Mouse (Mus musculus) intestine, embryonic 14.5 days (tissue): ENCODE measurements around the gene Acat3. TPM values are rescaled to one million over a fixed set of nuclear protein-coding genes. Genes with fewer than 3 reads are reported as not detected.
"Not testable (repeated sequence)": the region's sequence is repeated elsewhere in the genome, so short reads cannot be mapped to it uniquely, and the experiment has no call there.

ENCODE experiments used
- ATAC-seq: fragments of 200-750 bp; cut with Nextera tagmentation; replicated peaks from 2 replicates; pipeline ENCODE4 v1.8.0; 2017; ENCODE audit warnings: low read depth, moderate number of reproducible peaks, moderate TSS enrichment, moderate library complexity; ENCODE audit not compliant: low FRiP score, low TSS enrichment
- DNase-seq: peaks from one replicate; pipeline ENCODE4 v3.0.0-alpha.2; 2018; ENCODE audit warnings: low spot score
- H3K27ac ChIP-seq: fragments of 300-500 bp; sonication (generic); 2 replicates; pipeline ENCODE4 v1.5.1; 2014; ENCODE audit warnings: low read depth, mild to moderate bottlenecking, control low read depth
- H3K27me3 ChIP-seq: fragments of 300-500 bp; sonication (generic); replicated peaks from 2 replicates; pipeline ENCODE4 v1.6.1; 2014; ENCODE audit warnings: low read length, control low read depth; ENCODE audit not compliant: control insufficient read depth, insufficient read depth
- H3K36me3 ChIP-seq: fragments of 300-500 bp; sonication (generic); 2 replicates; pipeline ENCODE4 v1.6.1; 2014; ENCODE audit warnings: low read length, control low read depth; ENCODE audit not compliant: control insufficient read depth, insufficient read depth
- H3K4me1 ChIP-seq: fragments of 300-500 bp; sonication (generic); replicated peaks from 2 replicates; pipeline ENCODE4 v1.6.1; 2014; ENCODE audit warnings: low read length, control low read depth, mixed read lengths; ENCODE audit not compliant: control insufficient read depth, insufficient read depth
- H3K4me2 ChIP-seq: fragments of 300-500 bp; sonication (generic); 2 replicates; pipeline ENCODE4 v1.6.1; 2014; ENCODE audit warnings: low read length
- H3K4me3 ChIP-seq: fragments of 300-500 bp; sonication (generic); 2 replicates; pipeline ENCODE4 v1.5.1; 2014; ENCODE audit warnings: low read depth, low read length, control low read depth, mixed read lengths
- H3K9ac ChIP-seq: fragments of 300-500 bp; sonication (generic); 2 replicates; pipeline ENCODE4 v1.6.1; 2014; ENCODE audit warnings: mild to moderate bottlenecking, low read length
- H3K9me3 ChIP-seq: fragments of 300-500 bp; sonication (generic); 2 replicates; pipeline ENCODE4 v1.6.1; 2016; ENCODE audit warnings: low read length, control low read depth; ENCODE audit not compliant: control insufficient read depth
- WGBS: fragments of 180-500 bp; shearing (Covaris S2); extraction: QIAGEN DNeasy Blood & Tissue Kit; methylation state at CpG from one replicate; pipeline ENCODE4 v1.1.7; 2014; 5-methylcytosine and 5-hydroxymethylcytosine counted together
- polyA plus RNA-seq: library from polyadenylated mRNA; unstranded; fragments of >200 nt; fragmentation: Nextera tagmentation; extraction: Ambion mirVana; gene quantifications from 2 replicates; pipeline ENCODE4 v1.2.1, GENCODE M21; 2014

Gene Acat3
- polyA plus RNA-seq, 1 experiment from 2014 or later, result 0.81 TPM

DNA sequence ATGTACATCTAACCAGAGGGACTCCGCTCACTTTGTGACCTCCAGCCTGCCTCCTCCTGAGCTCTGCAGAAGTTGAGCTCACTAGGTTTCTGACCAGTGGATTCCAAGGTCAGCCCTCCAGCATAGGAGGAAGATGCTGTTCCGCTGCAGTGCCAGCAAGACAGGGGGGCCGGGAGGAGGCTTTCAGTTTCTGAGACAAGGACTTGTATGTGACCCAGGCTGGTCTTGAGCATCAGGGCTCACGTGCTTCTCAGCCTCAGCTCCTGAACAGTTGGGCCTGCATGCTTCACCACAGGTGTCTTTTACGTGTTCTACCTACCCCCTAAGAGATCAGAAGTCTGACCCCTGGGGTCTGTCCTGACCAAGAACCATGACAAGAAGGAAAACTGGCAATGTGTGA is 8.8 kb downstream of the Acat3 start:
- H3K4me2 ChIP-seq, H3K36me3 ChIP-seq, ATAC-seq, H3K4me1 ChIP-seq, DNase-seq, H3K9me3 ChIP-seq, H3K27ac ChIP-seq, H3K27me3 ChIP-seq, H3K4me3 ChIP-seq, H3K9ac ChIP-seq: not testable (repeated sequence)
- WGBS, result 84% methylated on average over 5 of the region's 5 CpGs

DNA sequence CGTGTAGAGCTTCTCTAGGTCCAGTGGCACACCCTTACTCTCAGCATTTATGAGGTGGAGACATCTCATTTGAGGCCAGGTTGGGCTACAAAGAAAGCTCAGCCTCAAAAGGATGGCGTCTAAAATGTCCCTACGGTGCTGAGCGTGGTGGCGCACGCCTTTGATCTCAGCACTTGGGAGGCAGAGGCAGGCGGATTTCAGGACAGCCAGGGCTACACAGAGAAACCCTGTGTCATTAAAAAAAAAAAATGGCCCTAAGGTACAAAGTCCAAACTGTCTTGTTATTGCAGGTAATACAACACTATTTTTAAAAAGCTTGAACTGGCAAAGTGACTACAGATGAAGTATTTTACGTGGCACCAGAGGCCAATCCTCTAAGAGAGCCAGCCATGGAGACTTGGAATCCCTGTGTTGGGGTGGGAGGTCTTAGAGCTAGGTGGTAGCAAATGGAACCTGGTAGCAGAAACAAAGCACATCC is 14.7 kb downstream of the Acat3 start:
- H3K4me1 ChIP-seq, result no peaks in the 10 kb centered on the region
- 88% methylated on average over 8 of the region's 8 CpGs for WGBS
- H3K4me3 ChIP-seq, result no peak overlapping the region
- no peak overlapping the region for H3K4me2 ChIP-seq
- H3K27ac ChIP-seq, result no peak overlapping the region
- DNase-seq (no peak), ATAC-seq (no peak)
- no peaks in the 10 kb centered on the region for H3K9me3 ChIP-seq
- H3K9ac ChIP-seq, result no peak overlapping the region
- H3K27me3 ChIP-seq, result no peaks in the 10 kb centered on the region
- H3K36me3 ChIP-seq, result peaks cover 59% of the 10 kb centered on the region

DNA sequence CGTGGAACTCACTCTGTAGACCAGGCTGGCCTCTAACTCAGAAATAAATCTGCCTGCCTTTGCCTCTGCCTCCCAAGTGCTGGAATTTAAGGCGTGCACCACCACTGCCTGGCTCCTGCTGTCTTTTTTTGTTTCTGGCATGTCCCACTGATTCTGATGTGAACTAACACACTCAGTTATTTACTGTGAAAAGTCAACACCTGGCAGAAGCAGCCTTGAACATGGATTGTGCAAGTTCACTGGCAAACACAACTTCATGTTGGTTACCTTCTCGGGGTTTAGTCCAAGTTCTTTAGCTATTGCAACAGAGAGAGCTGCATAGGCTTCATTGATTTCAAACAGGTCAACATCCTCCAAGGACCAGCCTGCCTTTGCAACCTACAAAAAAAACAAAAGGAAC is 15.4 kb downstream of the Acat3 start:
- Histone ChIP-seq H3K9ac (no peak overlapping the region), H3K4me2 (no peak overlapping the region), H3K36me3 (peaks cover 67% of the 10 kb centered on the region), H3K4me1 (no peaks in the 10 kb centered on the region), H3K27me3 (no peaks in the 10 kb centered on the region), H3K27ac (no peak overlapping the region), H3K4me3 (no peak overlapping the region), H3K9me3 (no peaks in the 10 kb centered on the region)
- no peak for ATAC-seq
- DNase-seq, result no peak
- 91% methylated on average over 3 of the region's 3 CpGs for WGBS

DNA sequence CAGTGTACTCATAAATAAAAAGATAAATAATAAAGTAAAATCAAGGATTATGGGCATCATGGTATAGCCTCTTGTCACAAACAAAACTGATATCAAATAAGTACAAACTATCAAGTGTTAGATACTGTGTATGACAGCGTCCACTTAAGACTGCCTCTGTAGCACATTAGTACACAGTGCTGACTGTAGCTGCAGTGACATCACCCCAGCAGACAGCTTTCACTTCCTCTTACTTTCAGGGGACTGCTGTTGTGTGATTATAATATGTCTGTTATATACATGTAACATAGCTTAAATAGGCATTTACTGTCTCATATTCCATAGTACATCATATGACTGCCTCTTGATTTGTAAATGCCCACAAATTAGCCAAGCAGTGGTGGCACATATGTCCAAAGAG is 19.3 kb downstream of the Acat3 start:
- DNase-seq (no peak), ATAC-seq (no peak)
- peaks cover 7% of the 10 kb centered on the region; the same call in 1 of the 2 replicates for H3K4me1 ChIP-seq
- H3K9me3 ChIP-seq, result no peaks in the 10 kb centered on the region
- peaks cover 78% of the 10 kb centered on the region for H3K36me3 ChIP-seq
- H3K27ac ChIP-seq, result no peak overlapping the region
- no peak overlapping the region for H3K9ac ChIP-seq
- WGBS, result 100% methylated on average over 1 of the region's 1 CpGs
- no peak overlapping the region for H3K4me2 ChIP-seq
- no peak overlapping the region for H3K4me3 ChIP-seq
- no peaks in the 10 kb centered on the region for H3K27me3 ChIP-seq

DNA sequence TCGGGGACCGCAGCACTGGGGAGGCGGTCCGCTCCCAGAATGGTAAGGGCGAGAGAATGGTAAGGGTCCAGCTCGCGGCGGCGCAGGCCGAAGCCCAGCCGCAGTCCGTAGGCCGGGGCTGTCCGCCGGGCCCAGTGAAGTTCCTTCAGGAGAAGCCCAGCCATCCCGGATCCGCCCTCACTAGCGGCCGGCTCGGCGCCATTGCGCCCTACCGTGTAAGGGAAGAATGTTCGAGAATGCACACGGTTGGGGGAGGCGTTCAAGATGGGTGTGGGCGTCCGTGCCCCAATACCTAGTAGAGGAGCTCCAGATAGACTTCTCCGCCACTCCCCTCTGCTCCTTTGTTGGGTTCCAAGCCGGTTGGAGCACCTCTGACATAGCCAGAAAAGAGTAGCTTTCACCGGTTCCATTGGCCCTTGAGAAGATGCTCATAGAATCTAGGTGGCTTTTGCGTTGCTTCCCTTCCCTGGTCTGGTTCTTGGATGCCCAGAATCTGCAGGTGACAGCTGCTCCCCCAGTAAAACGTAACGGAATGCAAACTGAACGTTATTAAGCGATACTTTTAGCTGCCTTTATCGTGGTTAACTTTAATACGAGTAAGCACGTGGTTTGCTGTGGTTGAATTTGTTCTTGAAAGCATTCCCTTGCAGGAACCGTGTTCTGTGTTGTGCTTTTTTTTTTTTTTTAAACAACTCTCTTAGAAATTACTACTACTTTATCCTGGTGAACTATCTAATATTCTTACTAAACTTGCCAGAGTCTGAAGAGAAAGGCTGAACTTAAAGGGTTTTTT is 23.6 kb downstream of the Acat3 start:
- Histone ChIP-seq H3K4me3 (peak overlapping the region; percentile 76), H3K36me3 (peaks cover 59% of the 10 kb centered on the region), H3K27ac (peak overlapping the region; percentile 79), H3K4me2 (peak overlapping the region; percentile 75), H3K27me3 (no peaks in the 10 kb centered on the region), H3K4me1 (peaks cover 10% of the 10 kb centered on the region; the same call in 1 of the 2 replicates), H3K9ac (peak overlapping the region; percentile 90), H3K9me3 (no peaks in the 10 kb centered on the region)
- WGBS, result under 1% methylated on average over 40 of the region's 40 CpGs
- DNase-seq (no peak), ATAC-seq (peak; percentile 67)

DNA sequence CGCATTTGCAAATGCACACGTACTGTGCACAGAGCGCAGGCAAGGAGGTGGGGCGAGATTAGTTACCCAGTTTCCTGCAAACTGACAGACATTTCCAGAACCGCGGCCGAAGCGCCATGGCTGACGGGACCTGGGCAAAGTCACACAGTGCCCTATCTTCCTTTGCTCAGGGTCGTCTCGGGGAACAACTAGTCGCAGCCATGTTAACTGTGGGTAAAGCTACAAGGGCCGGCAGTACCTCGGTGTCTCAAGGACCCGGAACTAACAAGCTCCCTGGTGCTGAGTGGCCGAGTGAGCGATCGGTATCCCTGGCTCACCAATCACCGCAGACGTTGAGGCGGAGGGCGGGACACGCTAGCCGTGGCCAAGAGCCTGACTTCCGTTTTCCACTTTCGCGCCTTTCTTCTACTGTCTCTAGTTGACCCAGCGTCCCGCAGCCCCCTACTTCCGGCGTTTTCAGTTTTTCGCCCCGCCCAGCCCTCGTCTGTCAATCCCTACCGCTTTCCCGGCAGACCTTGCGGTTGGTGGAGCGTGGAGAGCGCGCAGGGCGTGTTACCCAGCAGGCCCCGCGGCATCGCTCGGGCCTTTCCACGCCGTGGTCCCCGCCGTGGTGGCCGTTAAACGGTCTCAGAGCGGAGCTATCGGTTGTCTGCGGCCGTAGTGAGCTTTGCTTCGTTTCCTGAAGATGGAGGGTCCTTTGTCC is 24.4 kb downstream of the Acat3 start, which contains the start of gene Mrpl18:
TSS of gene Mrpl18 (minus strand) at position 465 of the 703 bp plus-strand sequence.
- WGBS, result under 1% methylated on average over 56 of the region's 56 CpGs
- H3K4me1 ChIP-seq, result peaks cover 10% of the 10 kb centered on the region; the same call in 1 of the 2 replicates
- H3K4me3 ChIP-seq, result peak within 1 kb of the TSS; percentile 76
- no peaks in the 10 kb centered on the region for H3K27me3 ChIP-seq
- peak; percentile 96 for DNase-seq
- peaks cover 59% of the 10 kb centered on the region for H3K36me3 ChIP-seq
- no peaks in the 10 kb centered on the region for H3K9me3 ChIP-seq
- H3K4me2 ChIP-seq, result peak within 1 kb of the TSS; percentile 88
- peak; percentile 99 for ATAC-seq
- H3K27ac ChIP-seq, result peak within 1 kb of the TSS; percentile 79
- peak within 1 kb of the TSS; percentile 90 for H3K9ac ChIP-seq

DNA sequence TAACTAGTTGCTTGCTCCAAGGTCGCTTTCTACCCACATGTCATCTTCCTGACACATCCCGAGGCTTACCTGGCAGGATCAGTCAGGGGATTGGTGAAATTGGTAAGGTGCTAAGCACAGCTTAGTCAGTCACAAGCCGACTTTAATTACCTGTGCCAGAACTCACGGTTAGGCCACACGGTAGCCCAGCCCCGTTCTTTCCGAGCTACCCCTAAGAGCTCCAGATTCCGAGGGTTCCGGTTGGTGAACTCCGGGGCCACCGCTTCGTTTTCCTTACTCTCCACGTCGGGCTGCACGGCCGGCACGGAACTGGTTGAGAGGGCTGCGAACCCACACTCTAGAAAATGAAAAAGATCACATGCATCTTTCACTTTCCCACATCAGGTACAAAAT is 24.9 kb downstream of the Acat3 start, which contains the start of gene Tcp1:
TSS of gene Tcp1 (plus strand) at position 214 of the 393 bp plus-strand sequence.
- Histone ChIP-seq H3K9ac (peak within 1 kb of the TSS; percentile 90), H3K9me3 (no peaks in the 10 kb centered on the region), H3K27ac (peak within 1 kb of the TSS; percentile 79), H3K4me3 (peak within 1 kb of the TSS; percentile 76), H3K4me1 (peaks cover 10% of the 10 kb centered on the region; the same call in 1 of the 2 replicates), H3K27me3 (no peaks in the 10 kb centered on the region), H3K36me3 (peaks cover 59% of the 10 kb centered on the region), H3K4me2 (peak within 1 kb of the TSS; percentile 88)
- ATAC-seq (peak; percentile 17; the same call in 1 of the 2 replicates), DNase-seq (no peak)
- WGBS, result 1% methylated on average over 18 of the region's 18 CpGs

DNA sequence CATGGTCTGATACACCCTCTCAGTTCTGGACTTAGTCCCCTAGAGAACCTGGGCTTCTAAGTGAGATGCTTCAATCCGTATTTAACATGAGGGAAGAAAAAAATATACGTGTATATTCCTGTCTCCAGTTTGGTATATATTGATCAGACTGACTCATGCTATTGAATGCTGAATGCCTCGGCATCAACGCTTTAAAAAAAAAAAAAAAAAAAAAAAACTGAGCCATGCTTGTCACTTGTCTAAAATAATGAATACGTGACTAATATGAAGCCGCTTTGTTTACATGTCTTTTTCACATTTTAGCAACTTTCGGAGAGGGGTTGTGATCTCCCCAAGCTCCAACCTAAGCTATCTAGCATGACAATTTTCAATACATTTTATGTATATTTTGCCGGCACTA is 30.0 kb downstream of the Acat3 start:
- H3K9ac ChIP-seq, result no peak overlapping the region
- H3K4me1 ChIP-seq, result 0 out of 2 replicates have a peak, but pooled peaks cover 3% of the 10 kb centered on the region
- DNase-seq (no peak), ATAC-seq (no peak)
- WGBS, result 87% methylated on average over 8 of the region's 8 CpGs
- no peak overlapping the region for H3K27ac ChIP-seq
- no peaks in the 10 kb centered on the region for H3K27me3 ChIP-seq
- no peak overlapping the region for H3K4me2 ChIP-seq
- no peak overlapping the region for H3K4me3 ChIP-seq
- H3K9me3 ChIP-seq, result no peaks in the 10 kb centered on the region
- H3K36me3 ChIP-seq, result peaks cover 36% of the 10 kb centered on the region
